Mouse (Mus musculus) ES-Bruce4 (cell line): ENCODE data around the gene Tcf7l1.

Source experiments
- CTCF ChIP-seq: IDR thresholded peaks from one replicate; pipeline ENCODE4 v1.8.1; 2011; ENCODE audit warnings: low read depth, low read length
- EP300 ChIP-seq: IDR thresholded peaks from 2 replicates; pipeline ENCODE4 v1.6.1; 2011; ENCODE audit warnings: low read depth, low read length; ENCODE audit not compliant: insufficient read depth
- POLR2A ChIP-seq: IDR thresholded peaks from one replicate; pipeline ENCODE4 v1.8.1; 2011; ENCODE audit warnings: low read length; ENCODE audit not compliant: insufficient read depth

GRCm38 (mm10) chr6:72654355-72654754 lies 134.7 kb downstream of the Tcf7l1 start:
- TF ChIP-seq EP300 (no peak), CTCF (no peak), POLR2A (no peak)
